Mouse (Mus musculus) brain, embryonic 14.5 days (tissue): ENCODE data around the gene Srp9. TPM values are rescaled to one million over a fixed set of nuclear protein-coding genes. Genes with fewer than 3 reads are reported as not detected.

Experiments used
- DNase-seq: peaks from one replicate; pipeline ENCODE4 v3.0.0-alpha.2; 2011; ENCODE audit warnings: low read depth
- CTCF ChIP-seq: fragments of 200-500 bp; IDR thresholded peaks from 2 replicates; pipeline ENCODE4 v1.5.1; 2012; ENCODE audit warnings: inconsistent platforms, mild to moderate bottlenecking, moderate library complexity, borderline replicate concordance; ENCODE audit not compliant: insufficient read depth, insufficient read length; ENCODE audit errors: extremely low read depth
- POLR2A ChIP-seq: fragments of 200-500 bp; IDR thresholded peaks from 2 replicates; pipeline ENCODE4 v1.6.1; 2012; ENCODE audit warnings: mild to moderate bottlenecking, inconsistent platforms, borderline replicate concordance; ENCODE audit not compliant: poor library complexity, insufficient read depth, insufficient read length, severe bottlenecking; ENCODE audit errors: extremely low read depth
- polyA plus RNA-seq: library from polyadenylated mRNA; depleted of rRNA; stranded (reverse); fragments of >200 nt; gene quantifications from 2 replicates; pipeline ENCODE4 v1.2.3, GENCODE M21; 2012

Gene Srp9
- polyA plus RNA-seq, 1 experiment: 82.8 TPM

GRCm38 (mm10) chr1:182093407-182093806 lies 31.1 kb upstream of the Srp9 start:
- DNase-seq: no peak
- TF ChIP-seq CTCF (no peak), POLR2A (no peak)

- DNase-seq: no peak
Measured at GRCm38 (mm10) chr1:182094473-182095136, 29.9 kb upstream of the Srp9 start.

GRCm38 (mm10) chr1:182095240-182095741 lies 29.2 kb upstream of the Srp9 start:
- peak; percentile 77 for DNase-seq
- TF ChIP-seq CTCF (peak; percentile 15; the same call in 1 of the 2 replicates), POLR2A (no peak)

More at GRCm38 (mm10) chr1:182094473-182095136, 29.9 kb upstream of the Srp9 start:
- TF ChIP-seq POLR2A: no peak
- no peak for TF ChIP-seq CTCF

GRCm38 (mm10) chr1:182096707-182097106 lies 27.8 kb upstream of the Srp9 start:
- no peak for TF ChIP-seq CTCF
- no peak for TF ChIP-seq POLR2A
- no peak for DNase-seq

- no peak for DNase-seq
- TF ChIP-seq CTCF (no peak), POLR2A (no peak)
Measured at GRCm38 (mm10) chr1:182099062-182099461, 25.5 kb upstream of the Srp9 start.

GRCm38 (mm10) chr1:182100403-182100802 lies 24.1 kb upstream of the Srp9 start:
- TF ChIP-seq CTCF (no peak), POLR2A (no peak)
- DNase-seq: no peak

GRCm38 (mm10) chr1:182101468-182101867 lies 23.1 kb upstream of the Srp9 start:
- DNase-seq: no peak
- no peak for TF ChIP-seq POLR2A
- no peak for TF ChIP-seq CTCF

GRCm38 (mm10) chr1:182102706-182103105 lies 21.8 kb upstream of the Srp9 start:
- TF ChIP-seq POLR2A: no peak
- TF ChIP-seq CTCF: no peak
- DNase-seq: no peak

GRCm38 (mm10) chr1:182103436-182103835 lies 21.1 kb upstream of the Srp9 start:
- TF ChIP-seq POLR2A (no peak), CTCF (no peak)
- DNase-seq: no peak

- TF ChIP-seq POLR2A (no peak), CTCF (no peak)
- DNase-seq: no peak
Measured at GRCm38 (mm10) chr1:182105023-182105422, 19.5 kb upstream of the Srp9 start.

- TF ChIP-seq CTCF (no peak), POLR2A (no peak)
Measured at GRCm38 (mm10) chr1:182107251-182107650, 17.3 kb upstream of the Srp9 start.

GRCm38 (mm10) chr1:182108397-182109099 lies 16.0 kb upstream of the Srp9 start:
- TF ChIP-seq CTCF: no peak
- TF ChIP-seq POLR2A: no peak
- DNase-seq: no peak

More at GRCm38 (mm10) chr1:182107251-182107650, 17.3 kb upstream of the Srp9 start:
- no peak for DNase-seq

- no peak for TF ChIP-seq CTCF
- no peak for TF ChIP-seq POLR2A
- no peak for DNase-seq
Measured at GRCm38 (mm10) chr1:182110185-182110584, 14.4 kb upstream of the Srp9 start.
